Mouse (Mus musculus) stomach, embryonic 16.5 days (tissue): ENCODE measurements around the gene Rhbg. TPM values are rescaled to one million over a fixed set of nuclear protein-coding genes. Genes with fewer than 3 reads are reported as not detected.
"Not testable (repeated sequence)": the region's sequence is repeated elsewhere in the genome, so short reads cannot be mapped to it uniquely, and the experiment has no call there.

Source experiments
- ATAC-seq: fragments of 200-750 bp; cut with Nextera tagmentation; 2 replicates; pipeline ENCODE4 v1.8.0; 2017; ENCODE audit warnings: moderate number of reproducible peaks, moderate TSS enrichment; ENCODE audit not compliant: insufficient read depth, low FRiP score
- H3K27ac ChIP-seq: fragments of 300-500 bp; sonication (generic); 2 replicates; pipeline ENCODE4 v1.5.1; 2014; ENCODE audit warnings: low read length
- H3K27me3 ChIP-seq: fragments of 300-500 bp; sonication (generic); 2 replicates; pipeline ENCODE4 v1.6.1; 2014; ENCODE audit warnings: low read length, control low read depth, mixed read lengths; ENCODE audit not compliant: control insufficient read depth, insufficient read depth
- H3K36me3 ChIP-seq: fragments of 300-500 bp; sonication (generic); 2 replicates; pipeline ENCODE4 v1.6.1; 2014; ENCODE audit warnings: low read length; ENCODE audit not compliant: control insufficient read depth, insufficient read depth
- H3K4me1 ChIP-seq: fragments of 300-500 bp; sonication (generic); 2 replicates; pipeline ENCODE4 v1.6.1; 2014; ENCODE audit warnings: low read length, control low read depth, mixed read lengths; ENCODE audit not compliant: control insufficient read depth, insufficient read depth
- H3K4me2 ChIP-seq: fragments of 300-500 bp; sonication (generic); 2 replicates; pipeline ENCODE4 v1.6.1; 2014; ENCODE audit warnings: low read depth, low read length, mixed read lengths
- H3K4me3 ChIP-seq: fragments of 300-500 bp; sonication (generic); replicated peaks from 2 replicates; pipeline ENCODE4 v1.5.1; 2014; ENCODE audit warnings: mild to moderate bottlenecking, low read length
- H3K9ac ChIP-seq: fragments of 300-500 bp; sonication (generic); 2 replicates; pipeline ENCODE4 v1.6.1; 2014; ENCODE audit warnings: low read length
- H3K9me3 ChIP-seq: fragments of 300-500 bp; sonication (generic); replicated peaks from 2 replicates; pipeline ENCODE4 v1.6.1; 2016; ENCODE audit warnings: low read length, control low read depth; ENCODE audit not compliant: control insufficient read depth
- WGBS: fragments of 180-500 bp; shearing (Covaris S2); extraction: QIAGEN DNeasy Blood & Tissue Kit; methylation state at CpG from one replicate; pipeline ENCODE4 v1.1.7; 2014; 5-methylcytosine and 5-hydroxymethylcytosine counted together
- polyA plus RNA-seq: library from polyadenylated mRNA; unstranded; fragments of >200 nt; fragmentation: Nextera tagmentation; extraction: Ambion mirVana; gene quantifications from 2 replicates; pipeline ENCODE4 v1.2.1, GENCODE M21; 2015

Rhbg gene
- polyA plus RNA-seq: 11.7 and 15.0 TPM in 2 replicates

- ATAC-seq: peak; percentile 75; the same call in 1 of the 2 replicates
- Histone ChIP-seq H3K4me2 (peak within 1 kb of the TSS; percentile 59), H3K27ac (no peak within 1 kb of the TSS), H3K36me3 (no peaks in the 10 kb centered on the region), H3K9ac (peak within 1 kb of the TSS; percentile 74), H3K27me3 (peaks cover 13% of the 10 kb centered on the region), H3K4me3 (peak within 1 kb of the TSS; percentile 50), H3K9me3 (no peaks in the 10 kb centered on the region), H3K4me1 (peaks cover 14% of the 10 kb centered on the region)
- WGBS: 1% methylated on average over 34 of the region's 34 CpGs
These were observed at the start of gene Rhbg for GRCm38 (mm10) chr3:88254268-88254926. TSS of gene Rhbg (minus strand) at chr3:88254709.

- H3K9ac ChIP-seq: no peak overlapping the region
- WGBS: 78% methylated on average over 1 of the region's 1 CpGs
- no peak overlapping the region for H3K4me3 ChIP-seq
- no peaks in the 10 kb centered on the region for H3K9me3 ChIP-seq
- no peak for ATAC-seq
- no peak overlapping the region for H3K4me2 ChIP-seq
- H3K4me1 ChIP-seq: peaks cover 11% of the 10 kb centered on the region
- H3K27ac ChIP-seq: no peak overlapping the region
- H3K36me3 ChIP-seq: peaks cover 14% of the 10 kb centered on the region
- H3K27me3 ChIP-seq: no peaks in the 10 kb centered on the region
These were observed 44.7 kb upstream of the Rhbg start for GRCm38 (mm10) chr3:88299172-88299571.

- H3K27ac ChIP-seq: peak overlapping the region; percentile 96
- peaks cover 11% of the 10 kb centered on the region for H3K4me1 ChIP-seq
- H3K9me3 ChIP-seq: no peaks in the 10 kb centered on the region
- peak overlapping the region; percentile 69 for H3K4me3 ChIP-seq
- WGBS: under 1% methylated on average over 30 of the region's 30 CpGs
- peaks cover 14% of the 10 kb centered on the region for H3K36me3 ChIP-seq
- ATAC-seq: no peak
- H3K9ac ChIP-seq: peak overlapping the region; percentile 95
- peak overlapping the region; percentile 93 for H3K4me2 ChIP-seq
- H3K27me3 ChIP-seq: no peaks in the 10 kb centered on the region
These were observed 42.9 kb upstream of the Rhbg start for GRCm38 (mm10) chr3:88297321-88297851.

GRCm38 (mm10) chr3:88296561-88297318 is 42.2 kb upstream of the Rhbg start, which contains the start of the genes Tsacc and Cct3:
TSS of gene Tsacc (minus strand) at chr3:88296999.
TSS of gene Cct3 (plus strand) at chr3:88297116.
- Histone ChIP-seq H3K27me3 (no peaks in the 10 kb centered on the region), H3K4me2 (peak within 1 kb of the TSS; percentile 93), H3K4me3 (peak within 1 kb of the TSS; percentile 69), H3K4me1 (peaks cover 11% of the 10 kb centered on the region), H3K36me3 (peaks cover 14% of the 10 kb centered on the region), H3K9me3 (no peaks in the 10 kb centered on the region), H3K9ac (peak within 1 kb of the TSS; percentile 95), H3K27ac (peak within 1 kb of the TSS; percentile 97)
- ATAC-seq: peak; percentile 98
- WGBS: under 1% methylated on average over 44 of the region's 44 CpGs

- ATAC-seq: 0 out of 2 replicates have a peak, but pooled peaks have one; percentile 15
- Histone ChIP-seq H3K27me3 (no peaks in the 10 kb centered on the region), H3K27ac (peak overlapping the region; percentile 97), H3K4me1 (peaks cover 11% of the 10 kb centered on the region), H3K4me2 (peak overlapping the region; percentile 74), H3K4me3 (peak overlapping the region; percentile 69), H3K9me3 (no peaks in the 10 kb centered on the region), H3K36me3 (peaks cover 10% of the 10 kb centered on the region), H3K9ac (peak overlapping the region; percentile 85)
- WGBS: 1% methylated on average over 12 of the region's 12 CpGs
These were observed 41.6 kb upstream of the Rhbg start for GRCm38 (mm10) chr3:88296110-88296560.

GRCm38 (mm10) chr3:88295272-88295671 is 40.8 kb upstream of the Rhbg start:
- peak overlapping the region; percentile 85 for H3K9ac ChIP-seq
- peak overlapping the region; percentile 74 for H3K4me2 ChIP-seq
- 42% methylated on average over 1 of the region's 1 CpGs for WGBS
- not testable (repeated sequence) for H3K4me3 ChIP-seq, H3K9me3 ChIP-seq, ATAC-seq, H3K27ac ChIP-seq, H3K27me3 ChIP-seq, H3K36me3 ChIP-seq
- H3K4me1 ChIP-seq: peaks cover 11% of the 10 kb centered on the region

GRCm38 (mm10) chr3:88291970-88292369 is 37.5 kb upstream of the Rhbg start:
- Histone ChIP-seq H3K9ac (no peak overlapping the region), H3K27ac (no peak overlapping the region), H3K27me3 (no peaks in the 10 kb centered on the region), H3K4me1 (peaks cover 2% of the 10 kb centered on the region; the same call in 1 of the 2 replicates), H3K36me3 (no peaks in the 10 kb centered on the region), H3K4me3 (no peak overlapping the region), H3K4me2 (no peak overlapping the region), H3K9me3 (no peaks in the 10 kb centered on the region)
- whole genome bisulfite sequencing: 54% methylated on average over 4 of the region's 4 CpGs
- no peak for ATAC-seq

- not testable (repeated sequence) for H3K4me1 ChIP-seq, H3K9ac ChIP-seq, H3K4me2 ChIP-seq, H3K27me3 ChIP-seq, H3K4me3 ChIP-seq, H3K9me3 ChIP-seq, H3K36me3 ChIP-seq, H3K27ac ChIP-seq, ATAC-seq
- WGBS: 68% methylated on average over 8 of the region's 10 CpGs
These were observed 33.7 kb upstream of the Rhbg start for GRCm38 (mm10) chr3:88288133-88288713.
